Mouse (Mus musculus): Measurements from ENCODE around the gene Fam229b. TPM values are rescaled to one million over a fixed set of nuclear protein-coding genes. Genes with fewer than 3 reads are reported as not detected.

Fam229b gene
- polyA plus RNA-seq, 1 experiment from 2014 or later = 8.0 TPM

DNA sequence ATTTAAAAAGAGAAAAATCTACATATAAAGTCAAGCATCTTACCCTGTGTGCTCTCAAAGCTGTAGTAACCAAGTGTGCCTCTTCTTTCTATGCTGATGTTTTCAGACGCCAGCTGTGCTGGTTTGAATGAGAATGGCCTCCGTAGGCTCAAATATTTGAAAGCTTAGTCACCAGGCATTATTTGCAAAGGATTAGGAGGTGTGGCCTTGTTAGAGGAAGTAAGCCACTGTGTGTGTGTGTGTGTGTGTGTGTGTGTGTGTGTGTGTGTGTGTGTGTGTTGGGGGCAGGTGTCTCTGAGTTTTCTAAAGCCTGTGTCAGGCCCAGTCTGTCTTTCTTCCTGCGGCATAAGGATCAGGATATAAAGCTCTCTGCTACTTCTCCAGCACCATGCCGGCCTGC lies 26.8 kb downstream of the Fam229b start:
- Histone ChIP-seq H3K27ac (ENCODE audit: low read depth) (no peak overlapping the region), H3K4me3 (ENCODE audit: low read depth, low read length) (no peak overlapping the region), H3K4me1 (replicated peaks; ENCODE audit: control insufficient read depth, insufficient read depth, low read length) (no peaks in the 10 kb centered on the region), H3K9me3 (ENCODE audit: control insufficient read depth, low read length) (no peaks in the 10 kb centered on the region), H3K36me3 (ENCODE audit: control insufficient read depth, insufficient read depth, low read length) (peaks cover 8% of the 10 kb centered on the region), H3K9ac (ENCODE audit: low read length) (no peak overlapping the region), H3K4me2 (ENCODE audit: low read length) (no peak overlapping the region), H3K27me3 (replicated peaks; ENCODE audit: control insufficient read depth, insufficient read depth, low read length) (no peaks in the 10 kb centered on the region)
- no peak for ATAC-seq (replicated peaks; ENCODE audit: low FRiP score, low TSS enrichment, low read depth)
- WGBS = 60% methylated on average over 4 of the region's 4 CpGs
- DNase-seq (ENCODE audit: low spot score) = no peak

DNA sequence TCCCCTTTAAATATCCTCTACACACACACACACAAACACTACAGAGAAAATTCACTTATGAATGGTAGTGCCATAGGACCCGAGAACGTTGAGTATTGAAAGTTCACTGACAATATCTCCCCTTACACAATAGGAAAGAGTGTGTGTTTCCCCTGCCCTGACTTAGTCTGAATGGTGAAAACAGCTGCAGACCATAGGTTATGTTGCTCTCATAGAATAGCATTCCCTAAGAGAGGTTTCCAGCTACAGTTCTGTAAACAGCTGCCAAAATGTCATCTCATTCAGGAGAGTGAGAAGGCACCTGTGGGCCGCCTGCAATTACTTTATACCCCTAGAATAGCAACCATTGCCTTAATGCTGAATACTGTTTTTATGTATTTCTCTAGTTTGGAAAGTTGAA lies 27.3 kb downstream of the Fam229b start:
- H3K4me2 ChIP-seq (ENCODE audit: low read length) = no peak overlapping the region
- H3K4me1 ChIP-seq (replicated peaks; ENCODE audit: control insufficient read depth, insufficient read depth, low read length) = no peaks in the 10 kb centered on the region
- WGBS = 70% methylated on average over 3 of the region's 3 CpGs
- H3K27me3 ChIP-seq (replicated peaks; ENCODE audit: control insufficient read depth, insufficient read depth, low read length) = no peaks in the 10 kb centered on the region
- no peak for ATAC-seq (replicated peaks; ENCODE audit: low FRiP score, low TSS enrichment, low read depth)
- peaks cover 8% of the 10 kb centered on the region for H3K36me3 ChIP-seq (ENCODE audit: control insufficient read depth, insufficient read depth, low read length)
- H3K9me3 ChIP-seq (ENCODE audit: control insufficient read depth, low read length) = no peaks in the 10 kb centered on the region
- no peak overlapping the region for H3K9ac ChIP-seq (ENCODE audit: low read length)
- H3K4me3 ChIP-seq (ENCODE audit: low read depth, low read length) = no peak overlapping the region
- H3K27ac ChIP-seq (ENCODE audit: low read depth) = no peak overlapping the region
- no peak for DNase-seq (ENCODE audit: low spot score)

GRCm38 (mm10) chr10:39104803-39105449 lies 28.8 kb downstream of the Fam229b start:
- 88% methylated on average over 8 of the region's 8 CpGs for WGBS
- no peak for DNase-seq (ENCODE audit: low spot score)
- no peak overlapping the region for H3K4me3 ChIP-seq (ENCODE audit: low read depth, low read length)
- H3K9ac ChIP-seq (ENCODE audit: low read length) = no peak overlapping the region
- H3K9me3 ChIP-seq (ENCODE audit: control insufficient read depth, low read length) = no peaks in the 10 kb centered on the region
- H3K27ac ChIP-seq (ENCODE audit: low read depth) = no peak overlapping the region
- H3K27me3 ChIP-seq (replicated peaks; ENCODE audit: control insufficient read depth, insufficient read depth, low read length) = no peaks in the 10 kb centered on the region
- no peak for ATAC-seq (replicated peaks; ENCODE audit: low FRiP score, low TSS enrichment, low read depth)
- no peaks in the 10 kb centered on the region; the same call in 1 of the 2 replicates for H3K36me3 ChIP-seq (ENCODE audit: control insufficient read depth, insufficient read depth, low read length)
- no peak overlapping the region for H3K4me2 ChIP-seq (ENCODE audit: low read length)
- no peaks in the 10 kb centered on the region for H3K4me1 ChIP-seq (replicated peaks; ENCODE audit: control insufficient read depth, insufficient read depth, low read length)

- Histone ChIP-seq H3K4me3 (ENCODE audit: low read depth, low read length) (no peak overlapping the region), H3K36me3 (ENCODE audit: control insufficient read depth, insufficient read depth, low read length) (peaks cover 11% of the 10 kb centered on the region; the same call in 1 of the 2 replicates), H3K9ac (ENCODE audit: low read length) (no peak overlapping the region), H3K27me3 (replicated peaks; ENCODE audit: control insufficient read depth, insufficient read depth, low read length) (no peaks in the 10 kb centered on the region), H3K27ac (ENCODE audit: low read depth) (no peak overlapping the region), H3K9me3 (ENCODE audit: control insufficient read depth, low read length) (no peaks in the 10 kb centered on the region), H3K4me2 (ENCODE audit: low read length) (no peak overlapping the region), H3K4me1 (replicated peaks; ENCODE audit: control insufficient read depth, insufficient read depth, low read length) (no peaks in the 10 kb centered on the region)
- DNase-seq (ENCODE audit: low spot score) (no peak), ATAC-seq (replicated peaks; ENCODE audit: low FRiP score, low TSS enrichment, low read depth) (no peak)
- WGBS = 96% methylated on average over 10 of the region's 10 CpGs
These were observed 35.0 kb downstream of the Fam229b start for GRCm38 (mm10) chr10:39098746-39099145.

DNA sequence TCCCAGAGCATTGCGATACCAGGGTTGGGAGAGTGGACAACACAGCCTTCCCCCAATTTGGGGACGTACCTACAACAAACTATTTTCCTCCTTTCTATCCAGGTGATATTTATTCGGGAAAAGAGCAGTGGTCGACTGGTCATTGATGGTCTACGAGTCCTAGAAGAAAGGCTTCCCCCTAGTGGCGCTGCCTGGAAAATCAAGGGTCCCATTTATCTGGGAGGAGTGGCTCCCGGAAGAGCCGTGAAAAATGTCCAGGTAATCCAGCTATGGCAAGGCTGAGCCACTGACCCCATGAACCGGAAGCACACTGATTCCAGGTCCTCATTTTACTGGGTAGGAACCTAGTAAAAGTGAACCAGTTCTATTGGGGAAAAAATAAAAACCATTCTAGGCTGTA lies 36.7 kb downstream of the Fam229b start:
- 88% methylated on average over 9 of the region's 9 CpGs for WGBS
- DNase-seq (ENCODE audit: low spot score) (no peak), ATAC-seq (replicated peaks; ENCODE audit: low FRiP score, low TSS enrichment, low read depth) (no peak)
- Histone ChIP-seq H3K4me1 (replicated peaks; ENCODE audit: control insufficient read depth, insufficient read depth, low read length) (no peaks in the 10 kb centered on the region), H3K4me3 (ENCODE audit: low read depth, low read length) (no peak overlapping the region), H3K9ac (ENCODE audit: low read length) (no peak overlapping the region), H3K36me3 (ENCODE audit: control insufficient read depth, insufficient read depth, low read length) (peaks cover 16% of the 10 kb centered on the region; the same call in 1 of the 2 replicates), H3K9me3 (ENCODE audit: control insufficient read depth, low read length) (no peaks in the 10 kb centered on the region), H3K4me2 (ENCODE audit: low read length) (no peak overlapping the region), H3K27me3 (replicated peaks; ENCODE audit: control insufficient read depth, insufficient read depth, low read length) (no peaks in the 10 kb centered on the region), H3K27ac (ENCODE audit: low read depth) (no peak overlapping the region)

- no peak overlapping the region for H3K4me3 ChIP-seq (ENCODE audit: low read depth, low read length)
- H3K36me3 ChIP-seq (ENCODE audit: control insufficient read depth, insufficient read depth, low read length) = peaks cover 23% of the 10 kb centered on the region
- no peak overlapping the region for H3K4me2 ChIP-seq (ENCODE audit: low read length)
- no peak overlapping the region for H3K9ac ChIP-seq (ENCODE audit: low read length)
- no peaks in the 10 kb centered on the region for H3K4me1 ChIP-seq (replicated peaks; ENCODE audit: control insufficient read depth, insufficient read depth, low read length)
- ATAC-seq (replicated peaks; ENCODE audit: low FRiP score, low TSS enrichment, low read depth) (no peak), DNase-seq (ENCODE audit: low spot score) (no peak)
- WGBS = 74% methylated on average over 4 of the region's 4 CpGs
- no peaks in the 10 kb centered on the region for H3K27me3 ChIP-seq (replicated peaks; ENCODE audit: control insufficient read depth, insufficient read depth, low read length)
- no peak overlapping the region for H3K27ac ChIP-seq (ENCODE audit: low read depth)
- no peaks in the 10 kb centered on the region for H3K9me3 ChIP-seq (ENCODE audit: control insufficient read depth, low read length)
These were observed 61.7 kb downstream of the Fam229b start for GRCm38 (mm10) chr10:39072048-39072447.

Other genes with a start within 250 kb of the Fam229b start
- 69.6 and 70.2 TPM in 2 replicates for gene Lama4, start 168.4 kb downstream of the Fam229b start, polyA plus RNA-seq (2014; fragmentation: Nextera tagmentation; extraction: Ambion mirVana)
- gene Tube1, start 62 bp upstream of the Fam229b start, polyA plus RNA-seq (2014; fragmentation: Nextera tagmentation; extraction: Ambion mirVana) = 14.2 and 17.3 TPM in 2 replicates
- 0.32 TPM in 1 of 2 replicates, not detected in the other for gene Ccn6, start 29.9 kb upstream of the Fam229b start, polyA plus RNA-seq (2014; fragmentation: Nextera tagmentation; extraction: Ambion mirVana)
- 35.7 and 36.0 TPM in 2 replicates for gene Fyn, start 234.9 kb upstream of the Fam229b start, polyA plus RNA-seq (2014; fragmentation: Nextera tagmentation; extraction: Ambion mirVana)

Data from intestine, embryonic 14.5 days (tissue).